Mouse (Mus musculus) kidney, adult 11 months (tissue): Measurements from ENCODE around the gene Gm29866.
"Not testable (repeated sequence)": the region's sequence is repeated elsewhere in the genome, so short reads cannot be mapped to it uniquely, and the experiment has no call there.

Source experiments
- DNase-seq: peaks from one replicate; pipeline ENCODE4 v3.0.0; 2022

Gene Gm29866

GRCm38 (mm10) chrY:20993557-20993956 lies at the start of gene Gm29866:
Gene Gm29866 (minus strand): TSS chrY:20993657.
- not testable (repeated sequence) for DNase-seq
